Mouse (Mus musculus) hematopoietic stem cell, adult 5-6 weeks (primary cell): ENCODE results near the gene Vwa3b. TPM values are rescaled to one million over a fixed set of nuclear protein-coding genes. Genes with fewer than 3 reads are reported as not detected.

ENCODE experiments used
- total RNA-seq: library from RNA; stranded (forward); fragments of 172-1452, 232-1000 nt; gene quantifications from 2 replicates; pipeline ENCODE4 v1.2.3, GENCODE M21; 2017

The Vwa3b gene
- total RNA-seq, 1 experiment from 2014 or later, result not detected

Other genes with a start within 250 kb of the Vwa3b start
- 18.3 and 19.0 TPM in 2 replicates for gene Tmem131, start 82.9 kb upstream of the Vwa3b start, total RNA-seq
- gene Cnga3, start 187.8 kb downstream of the Vwa3b start, total RNA-seq, result not detected in 2 replicates